Mouse (Mus musculus) MEL (cell line): Measurements from ENCODE around the gene Far2.

Source experiments
- CTCF ChIP-seq, 3 experiments: IDR thresholded peaks in 2 of 3; conservative IDR thresholded peaks in 1 of 3; 2 replicates each; pipeline ENCODE4 v1.5.1; 2011 to 2012; ENCODE audit warnings: low read length in 3 of 3, low read depth in 2 of 3, mild to moderate bottlenecking in 2 of 3, improper control_type of control experiment in 1 of 3, inconsistent platforms in 1 of 3, mixed read lengths in 1 of 3, moderate library complexity in 1 of 3; ENCODE audit not compliant: control insufficient read depth in 1 of 3, insufficient read depth in 1 of 3, poor library complexity in 1 of 3, severe bottlenecking in 1 of 3
- GATA1 ChIP-seq: IDR thresholded peaks from 2 replicates; pipeline ENCODE4 v1.6.1; 2011; ENCODE audit warnings: low read depth, low read length, improper control_type of control experiment
- HCFC1 ChIP-seq: IDR thresholded peaks from 2 replicates; pipeline ENCODE4 v1.6.1; 2012; ENCODE audit warnings: low read depth, mild to moderate bottlenecking, inconsistent platforms, low read length, improper control_type of control experiment, moderate library complexity
- JUND ChIP-seq: IDR thresholded peaks from 2 replicates; pipeline ENCODE4 v1.6.1; 2011; ENCODE audit warnings: low read depth, mild to moderate bottlenecking, improper control_type of control experiment, low read length
- POLR2A ChIP-seq, 2 experiments: IDR thresholded peaks; 2 replicates each; pipeline ENCODE4 v1.6.1; 2011 to 2012; ENCODE audit warnings: low read length in 2 of 2, mild to moderate bottlenecking in 2 of 2, control low read depth in 1 of 2, improper control_type of control experiment in 1 of 2, low read depth in 1 of 2, moderate library complexity in 1 of 2; ENCODE audit not compliant: control insufficient read depth in 1 of 2, insufficient read depth in 1 of 2, poor library complexity in 1 of 2
- POLR2AphosphoS5 ChIP-seq: IDR thresholded peaks from 2 replicates; pipeline ENCODE4 v1.6.1; 2012; ENCODE audit warnings: low read depth, borderline replicate concordance, mild to moderate bottlenecking, inconsistent platforms, low read length, moderate library complexity, mixed read lengths

- no peak for TF ChIP-seq GATA1
- no peak for TF ChIP-seq CTCF (IDR thresholded peaks at IDR 0.05 in 2 of 3, conservative IDR thresholded peaks at IDR 0.05 in 1 of 3; ENCODE audit: control insufficient read depth in 1 of 3, insufficient read depth in 1 of 3, low read depth in 2 of 3, low read length in 3 of 3, poor library complexity in 1 of 3, severe bottlenecking in 1 of 3)
- no peak for TF ChIP-seq JUND
- TF ChIP-seq POLR2A (IDR thresholded peaks at IDR 0.05; ENCODE audit: control insufficient read depth in 1 of 2, insufficient read depth in 1 of 2, low read depth in 1 of 2, low read length in 2 of 2, poor library complexity in 1 of 2) = no peak
- TF ChIP-seq HCFC1 = no peak
- no peak for TF ChIP-seq POLR2AphosphoS5
Observed at GRCm38 (mm10) chr6:148102434-148102833, 55.4 kb downstream of the Far2 start.
